Mouse (Mus musculus) adrenal gland, adult 8-10 months (tissue): ENCODE results near the gene Tnfrsf1a. TPM values are rescaled to one million over a fixed set of nuclear protein-coding genes. Genes with fewer than 3 reads are reported as not detected.
A peak's percentile ranks its signal among the peaks of the same experiment; 100 is the strongest.
"Not testable (repeated sequence)": the region's sequence is repeated elsewhere in the genome, so short reads cannot be mapped to it uniquely, and the experiment has no call there.

Experiments used
- DNase-seq: peaks from one replicate; pipeline ENCODE4 v3.0.0; 2022
- total RNA-seq, 4 experiments: library from RNA; stranded (reverse); gene quantifications; 2 replicates each; pipeline ENCODE4 v1.2.4; 2022

Tnfrsf1a gene
- 100 to 1,000 TPM; 194 to 259 (median 215) TPM for total RNA-seq

DNA sequence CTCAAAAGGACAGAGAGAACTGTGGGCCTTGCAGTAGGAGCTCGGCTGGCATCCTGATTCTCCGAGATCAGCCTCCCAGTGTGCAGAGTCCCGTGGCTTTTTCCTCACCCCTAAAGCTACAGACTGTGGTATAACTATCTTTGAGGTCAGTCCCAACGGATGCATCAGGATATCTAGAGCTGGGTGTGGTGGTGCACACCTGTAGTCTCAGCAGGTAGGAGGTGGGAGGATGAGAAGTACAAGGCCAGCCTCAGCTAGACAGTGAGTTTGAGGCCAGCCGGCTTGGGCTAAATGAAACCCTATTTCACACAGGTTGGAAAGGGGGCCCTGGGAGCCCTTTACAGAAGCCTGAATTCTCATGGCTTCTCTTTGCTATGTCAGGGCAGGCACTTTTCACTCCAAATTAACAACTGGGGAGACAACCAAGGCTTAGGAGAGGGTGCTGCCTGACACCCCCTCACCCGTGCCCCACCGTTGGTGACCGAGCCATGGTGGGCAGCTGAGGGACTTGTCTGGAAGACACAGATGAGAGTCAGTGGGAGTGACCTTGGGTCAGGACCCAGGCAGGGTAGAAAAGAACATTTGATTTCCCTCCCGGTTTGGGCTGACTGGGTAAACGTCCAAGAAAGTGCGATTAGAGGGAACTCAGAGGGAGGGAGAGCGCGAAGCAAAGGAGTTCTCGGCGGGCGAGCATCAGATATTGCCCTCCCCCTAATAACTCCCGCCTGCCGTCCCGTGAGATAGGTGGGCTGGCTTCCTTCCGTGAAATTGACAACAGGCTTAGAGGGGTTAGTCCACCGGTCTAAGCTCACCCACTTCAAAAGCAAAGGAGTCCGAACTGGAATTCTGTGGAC lies at the start of gene Tnfrsf1a:
TSS of gene Tnfrsf1a (plus strand) at position 642 of the 854 bp plus-strand sequence.
- no peak for DNase-seq

- DNase-seq: no peak
Measured at GRCm38 (mm10) chr6:125300982-125301381, 48.2 kb upstream of the Tnfrsf1a start.

GRCm38 (mm10) chr6:125302231-125302982 lies 46.8 kb upstream of the Tnfrsf1a start:
- DNase-seq: no peak

DNA sequence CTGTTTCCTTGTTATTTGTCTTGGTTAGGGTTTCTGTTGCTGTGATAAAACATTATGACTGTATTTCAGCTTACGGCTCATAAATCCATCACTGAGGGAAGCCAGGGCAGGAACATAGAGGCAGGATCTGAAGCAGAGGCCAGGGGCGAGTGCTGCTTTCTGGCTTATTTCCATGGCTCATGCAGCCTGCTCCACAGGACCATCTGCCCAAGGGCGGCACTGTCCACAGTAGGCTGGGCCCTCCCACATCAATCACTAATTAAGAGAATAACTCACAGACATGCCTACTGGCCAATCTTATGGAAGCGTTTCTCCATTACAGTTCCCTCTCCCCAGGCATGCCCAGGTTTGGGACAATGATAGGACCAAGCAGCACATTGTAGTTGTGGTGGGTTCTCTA lies 45.9 kb upstream of the Tnfrsf1a start:
- DNase-seq: no peak

- not testable (repeated sequence) for DNase-seq
Measured at GRCm38 (mm10) chr6:125304408-125304807, 44.8 kb upstream of the Tnfrsf1a start.

DNA sequence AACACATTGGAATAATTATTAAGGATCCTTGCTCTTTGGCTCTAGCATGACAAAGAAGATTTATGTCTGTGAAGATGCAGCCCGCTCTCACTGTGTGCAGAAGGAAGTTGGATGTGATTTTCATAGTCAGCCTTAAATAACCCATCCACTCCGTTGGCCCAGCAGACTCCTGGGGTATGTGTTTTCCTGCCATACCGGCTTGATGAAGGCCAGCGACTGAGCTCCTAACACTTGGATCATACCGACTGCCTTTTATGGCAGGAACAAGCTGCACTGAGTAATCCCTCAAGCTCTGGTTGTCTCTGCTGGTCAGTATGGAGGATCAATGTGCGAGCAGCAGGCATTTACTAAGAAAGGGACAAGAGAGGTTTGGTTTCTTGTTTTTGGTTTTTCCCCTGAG lies 43.7 kb upstream of the Tnfrsf1a start:
- DNase-seq: no peak

DNA sequence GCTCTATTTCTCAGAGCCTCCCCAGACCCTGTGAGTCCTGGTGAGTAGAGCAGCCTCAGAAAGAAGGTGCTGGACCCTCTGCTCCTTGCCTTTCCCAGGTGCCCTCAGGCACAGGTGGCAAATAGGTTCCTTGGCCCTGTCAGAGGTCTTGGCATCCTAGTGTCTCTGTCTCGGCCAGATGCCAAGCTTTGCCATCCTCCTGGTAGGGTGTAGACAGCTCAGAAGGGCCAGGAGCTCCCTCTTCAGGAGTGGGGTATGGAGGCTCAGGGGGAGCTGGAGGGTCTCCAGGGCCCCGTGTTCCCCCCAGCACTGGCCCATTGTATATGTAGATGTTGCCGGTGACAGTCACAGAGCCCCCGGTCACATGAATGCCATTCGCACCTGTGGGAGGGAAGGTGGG lies 42.1 kb upstream of the Tnfrsf1a start:
- no peak for DNase-seq

DNA sequence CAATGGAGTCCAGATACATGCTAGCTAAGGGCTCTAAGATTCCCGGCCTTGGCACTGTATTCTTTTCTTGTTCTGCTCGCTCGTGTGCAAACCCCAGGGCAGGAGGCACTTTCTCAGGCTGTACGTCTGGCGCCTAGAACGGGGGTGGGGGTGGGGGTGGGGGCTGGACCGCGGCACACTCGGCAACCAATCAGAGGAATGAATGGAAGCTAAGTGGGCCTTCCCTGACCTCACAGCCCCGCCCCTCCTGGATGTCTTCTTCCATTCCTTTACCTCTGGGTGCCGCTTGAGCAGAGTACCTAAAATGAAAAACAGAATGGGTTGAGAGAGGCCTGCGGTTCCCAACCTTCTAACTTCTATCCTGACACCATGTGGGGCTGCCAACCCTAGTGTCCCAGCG lies 40.2 kb upstream of the Tnfrsf1a start:
- DNase-seq: no peak

GRCm38 (mm10) chr6:125309406-125309805 lies 39.8 kb upstream of the Tnfrsf1a start:
- no peak for DNase-seq

- no peak for DNase-seq
Measured at GRCm38 (mm10) chr6:125312171-125312570, 37.0 kb upstream of the Tnfrsf1a start.

DNA sequence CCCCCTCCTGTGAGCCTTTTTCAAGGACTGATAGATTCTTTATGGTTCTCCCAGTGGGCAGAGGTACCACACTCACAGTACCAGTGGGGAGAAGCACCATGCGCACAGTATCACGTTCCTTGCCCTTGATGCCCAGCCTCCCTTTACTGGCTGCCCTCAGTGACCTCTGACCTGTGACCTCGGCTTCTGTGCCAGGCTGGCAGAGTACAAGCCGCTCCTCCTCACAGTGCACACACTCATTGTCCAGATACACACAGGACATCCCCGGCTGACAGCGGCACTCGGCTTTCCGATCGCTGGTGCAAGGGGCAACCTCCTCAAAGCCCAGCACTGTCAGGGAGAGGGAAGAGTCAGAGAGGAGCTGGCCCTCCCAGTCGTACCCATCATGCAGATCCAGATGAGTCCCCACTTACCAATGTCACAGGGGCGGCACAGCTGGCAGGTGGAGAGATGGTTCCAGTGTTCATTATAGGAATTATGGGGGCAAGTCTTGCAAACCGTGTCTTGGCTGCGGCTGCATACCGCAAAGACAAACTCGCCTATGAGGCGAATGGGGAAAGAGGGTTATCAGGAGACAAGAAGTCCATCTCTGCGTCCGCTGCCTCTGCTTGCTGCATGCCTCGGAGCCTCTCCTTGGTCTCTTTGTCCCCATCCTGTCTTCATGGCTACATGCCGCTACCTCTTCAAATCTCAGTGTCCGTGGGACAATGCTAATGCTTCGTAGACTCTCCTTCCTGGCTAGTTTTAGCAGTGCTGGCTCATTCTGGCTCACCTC lies 36.4 kb upstream of the Tnfrsf1a start:
- no peak for DNase-seq

- DNase-seq: peak; percentile 86
Measured at GRCm38 (mm10) chr6:125313546-125314230, 35.5 kb upstream of the Tnfrsf1a start, which contains the start of gene Ltbr. Ltbr (minus strand) TSS chr6:125313885.

DNA sequence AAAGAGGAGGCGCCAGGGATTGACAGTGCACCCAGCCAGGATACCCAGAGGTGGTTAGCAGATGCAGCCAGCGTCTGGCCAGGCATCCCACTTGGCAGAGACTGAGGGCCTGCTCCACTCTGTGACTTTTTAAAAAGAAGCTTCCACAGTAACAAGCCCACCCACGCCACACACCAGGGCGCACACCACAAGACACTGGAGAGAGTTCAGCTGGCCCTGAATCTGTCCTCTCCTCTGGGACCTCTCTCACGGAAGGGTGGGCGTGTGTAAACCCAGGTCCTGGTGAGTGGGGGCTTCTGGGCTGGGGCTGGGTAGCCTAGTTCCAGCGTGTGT lies 35.0 kb upstream of the Tnfrsf1a start:
- no peak for DNase-seq

DNA sequence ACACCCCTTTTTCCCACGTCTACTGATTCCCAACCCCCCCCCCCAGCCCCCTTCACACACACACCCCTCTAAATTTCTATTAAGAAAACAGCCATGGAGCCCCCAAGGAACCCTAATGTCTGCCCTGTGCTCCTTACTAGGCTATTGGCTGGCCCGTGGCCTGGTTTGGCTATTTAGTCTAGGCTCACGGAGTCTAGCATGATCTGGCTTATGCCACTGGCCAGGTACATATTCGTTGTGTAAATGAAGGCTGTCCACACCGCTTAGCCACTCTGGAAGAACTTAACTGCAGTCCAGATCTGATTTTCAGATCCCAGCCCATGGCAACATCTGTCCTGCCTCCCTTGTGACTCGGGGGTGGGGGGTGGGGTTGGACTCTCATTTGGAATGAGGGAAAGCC lies 34.4 kb upstream of the Tnfrsf1a start:
- DNase-seq: no peak

DNA sequence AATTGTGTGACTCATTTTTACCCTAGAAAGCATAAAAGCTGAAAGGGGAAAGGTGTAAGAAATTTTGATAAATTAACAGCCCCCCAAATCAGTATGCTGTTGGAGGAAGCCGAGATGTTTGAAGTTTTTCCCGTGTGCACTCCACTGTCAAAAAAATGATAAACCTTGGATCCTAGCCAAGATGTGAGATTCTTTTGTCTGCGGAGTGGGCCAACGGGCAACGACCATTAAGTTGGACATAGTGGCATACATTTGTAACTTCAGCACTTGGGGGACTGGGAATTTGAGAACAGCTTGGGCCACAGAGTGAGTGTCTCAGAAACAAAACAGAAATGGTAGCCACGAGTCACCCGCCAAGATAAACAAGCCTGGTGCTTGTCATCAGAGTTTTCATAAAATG lies 32.1 kb upstream of the Tnfrsf1a start:
- no peak for DNase-seq

DNA sequence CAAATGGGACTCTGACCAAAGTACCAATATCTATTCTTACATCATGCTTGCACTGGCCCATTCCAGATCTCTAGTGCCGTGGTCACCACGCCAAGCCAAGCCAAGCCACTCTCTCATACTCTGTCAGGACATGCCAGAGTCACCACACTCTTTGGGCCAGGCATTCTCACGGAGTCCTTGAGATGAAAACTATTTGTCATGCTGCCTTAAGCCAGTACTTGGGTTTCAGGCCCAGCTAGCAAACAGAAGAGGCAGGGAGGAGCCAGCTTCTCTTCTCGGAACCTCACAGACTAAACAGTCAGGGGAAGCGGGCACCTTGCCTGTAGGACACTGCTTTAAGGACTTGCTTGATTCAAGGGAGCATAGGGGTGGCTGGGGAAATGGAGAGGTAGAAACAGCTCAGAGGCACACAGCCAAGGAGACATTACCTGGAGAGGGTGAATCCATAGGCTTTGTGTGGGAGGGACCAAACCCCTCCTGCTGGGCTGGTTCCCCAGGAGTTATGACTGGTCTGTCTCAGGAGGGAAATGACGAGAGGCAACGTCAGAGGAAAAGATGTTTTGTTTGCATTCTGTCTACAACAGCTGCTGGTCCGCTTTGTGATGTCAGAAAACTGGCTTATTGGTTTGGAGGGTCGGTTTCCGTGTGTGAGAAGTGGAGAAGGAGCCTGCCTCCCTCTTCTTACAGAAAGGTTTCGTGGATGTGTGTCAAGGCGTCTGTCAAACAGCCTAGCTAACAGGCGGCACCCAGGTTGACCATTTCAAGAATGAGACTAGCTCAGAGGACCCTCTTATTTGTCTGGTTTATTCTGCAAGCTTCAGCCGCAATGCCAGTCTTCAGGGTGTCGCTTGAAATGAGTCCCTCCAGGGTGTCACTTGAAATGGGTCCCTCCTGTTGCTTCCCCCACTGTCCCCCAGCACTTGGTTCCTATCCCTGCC lies 29.9 kb upstream of the Tnfrsf1a start:
- peak; percentile 81 for DNase-seq

GRCm38 (mm10) chr6:125319919-125320296 lies 29.3 kb upstream of the Tnfrsf1a start:
- no peak for DNase-seq

DNA sequence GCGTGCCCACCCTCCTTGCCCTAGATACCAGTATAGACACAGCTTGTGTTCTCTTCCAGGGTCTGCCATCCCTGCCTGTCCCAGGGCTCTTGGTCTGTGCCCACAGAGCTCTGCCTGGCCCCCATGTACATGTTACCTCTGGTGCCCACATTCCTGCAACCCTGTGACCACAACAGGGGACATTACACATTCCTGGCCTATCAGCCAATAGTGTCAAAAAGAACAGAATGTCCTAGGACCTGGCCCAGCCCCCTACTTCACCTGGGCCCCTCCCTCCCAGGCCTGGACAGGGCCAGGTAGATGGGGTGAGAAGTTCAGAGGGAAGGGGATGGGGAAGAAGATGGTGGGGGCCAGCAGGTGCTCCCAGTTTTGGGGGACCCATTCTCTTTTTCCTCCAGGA lies 28.8 kb upstream of the Tnfrsf1a start, which contains the start of gene Scnn1a:
TSS of gene Scnn1a (plus strand) at position 337 of the 400 bp plus-strand sequence.
- DNase-seq: no peak

- no peak for DNase-seq
Measured at GRCm38 (mm10) chr6:125321114-125321855, 27.9 kb upstream of the Tnfrsf1a start.

GRCm38 (mm10) chr6:125322794-125323193 lies 26.4 kb upstream of the Tnfrsf1a start:
- no peak for DNase-seq
